Mouse (Mus musculus) heart, embryonic 11.5 days (tissue): ENCODE measurements around the gene Ror1. TPM values are rescaled to one million over a fixed set of nuclear protein-coding genes. Genes with fewer than 3 reads are reported as not detected.

Experiments used
- ATAC-seq: fragments of 200-750 bp; cut with Nextera tagmentation; replicated peaks from 2 replicates; pipeline ENCODE4 v1.8.0; 2017; ENCODE audit warnings: moderate library complexity; ENCODE audit not compliant: insufficient number of reproducible peaks, low FRiP score, low TSS enrichment
- H3K27ac ChIP-seq: fragments of 300-500 bp; sonication (generic); 2 replicates; pipeline ENCODE4 v1.5.1; 2014; ENCODE audit warnings: mild to moderate bottlenecking, low read depth, low read length
- H3K27me3 ChIP-seq: fragments of 300-500 bp; sonication (generic); 2 replicates; pipeline ENCODE4 v1.6.1; 2014; ENCODE audit warnings: mild to moderate bottlenecking, low read length, mixed read lengths; ENCODE audit not compliant: control insufficient read depth, insufficient read depth
- H3K36me3 ChIP-seq: fragments of 300-500 bp; sonication (generic); 2 replicates; pipeline ENCODE4 v1.6.1; 2014; ENCODE audit warnings: mild to moderate bottlenecking, low read length, moderate library complexity, mixed read lengths; ENCODE audit not compliant: control insufficient read depth, insufficient read depth
- H3K4me1 ChIP-seq: fragments of 300-500 bp; sonication (generic); 2 replicates; pipeline ENCODE4 v1.6.1; 2014; ENCODE audit warnings: low read length; ENCODE audit not compliant: control insufficient read depth, insufficient read depth
- H3K4me2 ChIP-seq: fragments of 300-500 bp; sonication (generic); 2 replicates; pipeline ENCODE4 v1.6.1; 2014; ENCODE audit warnings: mild to moderate bottlenecking, moderate library complexity
- H3K4me3 ChIP-seq: fragments of 300-500 bp; sonication (generic); 2 replicates; pipeline ENCODE4 v1.5.1; 2014; ENCODE audit warnings: low read depth, low read length
- H3K9ac ChIP-seq: fragments of 300-500 bp; sonication (generic); 2 replicates; pipeline ENCODE4 v1.6.1; 2014; ENCODE audit warnings: mild to moderate bottlenecking, low read depth, low read length, moderate library complexity
- H3K9me3 ChIP-seq: fragments of 300-500 bp; sonication (generic); replicated peaks from 2 replicates; pipeline ENCODE4 v1.6.1; 2016; ENCODE audit warnings: low read length; ENCODE audit not compliant: control insufficient read depth
- WGBS: fragments of 180-500 bp; shearing (Covaris S2); extraction: QIAGEN DNeasy Blood & Tissue Kit; methylation state at CpG from one replicate; pipeline ENCODE4 v1.1.7; 2014; ENCODE audit not compliant: insufficient replicate concordance; 5-methylcytosine and 5-hydroxymethylcytosine counted together
- polyA plus RNA-seq: library from polyadenylated mRNA; unstranded; fragments of >200 nt; fragmentation: Nextera tagmentation; extraction: Ambion mirVana; gene quantifications from 2 replicates; pipeline ENCODE4 v1.2.1, GENCODE M21; 2014

Ror1 gene
- polyA plus RNA-seq, 1 experiment from 2014 or later: 7.3 TPM

DNA sequence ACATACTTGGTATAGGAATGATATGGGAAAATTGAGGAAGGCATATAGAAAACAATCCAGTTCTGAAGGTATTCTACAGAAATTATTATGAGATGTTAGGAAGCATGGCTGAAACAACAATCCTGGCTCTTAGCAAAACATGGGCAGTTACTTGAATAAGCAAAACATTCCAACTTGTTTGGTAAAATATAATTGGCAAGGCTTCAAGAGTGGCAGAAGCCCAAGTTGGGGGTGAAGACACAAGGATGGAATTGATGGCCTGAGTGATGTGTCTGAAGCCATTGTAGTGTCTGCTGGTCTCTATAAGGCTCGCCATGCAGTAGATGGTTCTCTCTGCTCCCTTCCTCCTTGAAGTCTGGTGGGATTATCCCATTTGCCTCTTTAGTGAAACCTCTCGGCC, 35.9 kb downstream of the Ror1 start:
- H3K4me1 ChIP-seq: no peaks in the 10 kb centered on the region; the same call in none of the 2 replicates
- no peak for ATAC-seq
- H3K9me3 ChIP-seq: no peaks in the 10 kb centered on the region
- H3K4me3 ChIP-seq: no peak overlapping the region
- H3K4me2 ChIP-seq: no peak overlapping the region
- H3K27ac ChIP-seq: no peak overlapping the region
- WGBS: 81% methylated on average over 2 of the region's 2 CpGs
- H3K27me3 ChIP-seq: no peaks in the 10 kb centered on the region
- no peak overlapping the region for H3K9ac ChIP-seq
- no peaks in the 10 kb centered on the region for H3K36me3 ChIP-seq

DNA sequence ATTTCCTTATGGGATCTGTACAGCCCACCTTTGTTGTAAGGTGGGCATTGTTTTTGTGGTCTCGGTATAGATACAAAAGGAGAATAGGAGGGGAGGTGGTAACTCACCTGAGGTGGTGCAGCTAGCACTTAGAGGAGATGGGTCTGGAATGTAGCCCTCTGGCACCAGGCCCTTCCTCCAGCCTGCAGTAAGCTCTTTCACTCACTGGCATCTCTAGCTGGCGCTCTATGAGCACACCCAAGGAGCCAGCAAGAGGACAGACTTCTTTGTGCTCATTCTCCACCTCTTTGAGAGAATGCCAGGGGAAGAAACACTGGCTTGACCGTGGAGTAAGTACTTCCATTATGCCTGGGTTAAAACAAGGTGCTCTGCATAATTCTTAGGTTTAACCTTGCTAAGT, 36.7 kb downstream of the Ror1 start:
- no peak overlapping the region for H3K9ac ChIP-seq
- 81% methylated on average over 3 of the region's 3 CpGs for WGBS
- no peaks in the 10 kb centered on the region; the same call in none of the 2 replicates for H3K4me1 ChIP-seq
- H3K36me3 ChIP-seq: no peaks in the 10 kb centered on the region
- no peaks in the 10 kb centered on the region for H3K9me3 ChIP-seq
- no peak overlapping the region for H3K4me3 ChIP-seq
- H3K27me3 ChIP-seq: no peaks in the 10 kb centered on the region
- ATAC-seq: no peak
- H3K4me2 ChIP-seq: no peak overlapping the region
- no peak overlapping the region for H3K27ac ChIP-seq

DNA sequence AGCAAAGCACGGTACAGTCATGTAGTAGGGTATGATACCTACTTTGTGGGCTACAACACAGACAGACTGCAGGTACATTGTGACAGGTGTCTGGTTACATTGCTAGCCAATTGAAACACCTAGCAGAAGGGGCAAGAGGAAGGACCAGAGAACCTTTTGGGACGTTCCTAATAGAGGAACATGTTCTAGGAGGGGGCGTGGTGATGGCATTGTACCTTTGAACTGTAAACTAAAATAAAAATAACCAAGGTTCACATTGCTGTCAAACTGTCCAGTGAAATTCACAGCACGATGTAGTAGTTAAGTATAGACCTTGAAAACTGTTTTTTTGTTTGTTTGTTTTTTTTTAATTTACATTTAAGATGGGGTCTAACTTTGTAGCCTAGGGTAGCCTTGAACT, 40.5 kb downstream of the Ror1 start:
- 73% methylated on average over 4 of the region's 4 CpGs for WGBS
- Histone ChIP-seq H3K9me3 (no peaks in the 10 kb centered on the region), H3K27ac (no peak overlapping the region), H3K27me3 (no peaks in the 10 kb centered on the region), H3K4me2 (no peak overlapping the region), H3K9ac (no peak overlapping the region), H3K4me3 (no peak overlapping the region), H3K4me1 (no peaks in the 10 kb centered on the region; the same call in 1 of the 2 replicates), H3K36me3 (no peaks in the 10 kb centered on the region)
- no peak for ATAC-seq

DNA sequence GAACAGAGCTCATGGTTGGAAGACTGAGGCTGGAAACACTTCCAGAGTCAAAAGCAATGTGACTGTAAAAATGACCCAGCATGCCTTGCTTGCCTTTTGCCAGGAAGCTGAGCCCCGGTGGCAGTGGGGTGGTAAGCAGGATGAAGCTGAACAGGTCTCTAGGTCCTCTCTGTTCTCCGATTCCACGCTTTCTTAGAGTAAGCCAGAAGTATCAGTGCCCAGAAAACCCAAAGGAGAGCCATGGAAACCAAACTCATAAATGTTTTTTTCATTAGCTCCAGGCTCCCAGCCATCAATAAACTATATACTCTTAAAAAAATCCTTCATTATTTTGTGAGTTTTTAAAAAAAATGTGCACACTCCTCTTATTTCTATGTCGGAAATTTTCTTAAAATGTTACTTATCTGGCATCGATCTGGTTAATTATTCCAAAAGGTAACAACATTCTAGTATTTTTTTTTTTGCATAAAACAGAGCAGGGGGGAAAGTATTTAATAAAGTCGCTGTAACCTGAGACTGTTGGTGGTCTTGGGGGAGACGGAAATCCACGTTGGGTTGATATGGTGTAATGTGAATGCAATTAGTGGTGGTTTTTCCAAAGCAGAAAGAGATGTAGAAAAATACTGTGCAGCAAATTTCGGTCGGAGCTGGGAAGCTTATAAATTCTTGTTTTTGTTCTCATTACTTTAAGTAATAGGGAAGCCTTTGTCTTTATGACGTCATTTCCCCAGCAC, 41.7 kb downstream of the Ror1 start:
- no peak overlapping the region for H3K4me2 ChIP-seq
- H3K4me3 ChIP-seq: no peak overlapping the region
- H3K27ac ChIP-seq: no peak overlapping the region
- no peaks in the 10 kb centered on the region for H3K9me3 ChIP-seq
- H3K9ac ChIP-seq: no peak overlapping the region
- 86% methylated on average over 11 of the region's 11 CpGs for WGBS
- H3K4me1 ChIP-seq: peaks cover 6% of the 10 kb centered on the region; the same call in 1 of the 2 replicates
- H3K36me3 ChIP-seq: no peaks in the 10 kb centered on the region
- no peaks in the 10 kb centered on the region for H3K27me3 ChIP-seq
- no peak for ATAC-seq

DNA sequence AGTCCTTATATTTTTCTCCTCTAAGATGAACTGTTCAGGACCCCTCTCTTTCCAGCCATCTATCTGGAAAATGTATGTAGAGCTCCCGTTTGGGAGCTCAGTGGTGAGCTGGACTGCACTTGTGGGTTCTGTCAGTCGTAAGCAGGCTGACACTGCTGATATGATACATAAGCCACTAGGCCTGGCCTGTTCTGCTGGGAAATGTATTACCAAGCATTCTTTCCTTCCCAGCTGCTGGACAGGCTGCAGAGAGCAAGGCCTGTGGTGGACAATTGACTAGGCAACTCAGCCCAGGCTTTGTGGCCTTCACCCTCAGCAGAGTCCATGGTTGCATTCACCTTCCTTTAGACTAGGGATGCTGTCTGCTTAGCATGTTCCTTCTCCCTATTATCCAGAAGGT, 46.0 kb downstream of the Ror1 start:
- Histone ChIP-seq H3K4me3 (no peak overlapping the region), H3K27ac (no peak overlapping the region), H3K4me1 (0 out of 2 replicates have a peak, but pooled peaks cover 6% of the 10 kb centered on the region), H3K27me3 (no peaks in the 10 kb centered on the region), H3K4me2 (no peak overlapping the region), H3K36me3 (no peaks in the 10 kb centered on the region), H3K9ac (no peak overlapping the region), H3K9me3 (no peaks in the 10 kb centered on the region)
- no peak; the same call in 1 of the 2 replicates for ATAC-seq
- WGBS: 11% methylated on average over 2 of the region's 2 CpGs

DNA sequence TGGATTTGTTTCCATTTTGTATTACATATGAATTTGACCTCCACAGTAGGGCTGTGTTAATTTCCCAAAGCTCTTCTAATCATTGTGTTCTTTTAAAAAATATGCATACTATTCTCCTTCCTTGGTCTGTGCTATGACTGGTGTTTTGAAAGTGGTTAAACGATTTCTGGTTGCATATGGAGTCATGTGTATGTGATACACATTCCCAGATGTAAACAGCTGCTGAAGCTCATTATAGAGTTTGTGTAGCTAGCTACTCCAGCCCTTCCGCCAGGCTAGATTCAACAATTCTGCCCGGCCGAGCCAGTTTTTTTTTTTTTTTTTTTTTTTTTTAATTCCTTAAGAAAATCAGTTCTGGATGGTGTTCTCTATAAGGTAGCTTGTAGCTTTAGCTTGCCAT, 49.2 kb downstream of the Ror1 start:
- H3K27me3 ChIP-seq: no peaks in the 10 kb centered on the region
- no peak overlapping the region for H3K4me2 ChIP-seq
- 88% methylated on average over 4 of the region's 4 CpGs for WGBS
- no peaks in the 10 kb centered on the region for H3K36me3 ChIP-seq
- H3K4me3 ChIP-seq: no peak overlapping the region
- no peak overlapping the region for H3K9ac ChIP-seq
- ATAC-seq: no peak
- H3K27ac ChIP-seq: no peak overlapping the region
- H3K4me1 ChIP-seq: 0 out of 2 replicates have a peak, but pooled peaks cover 6% of the 10 kb centered on the region
- H3K9me3 ChIP-seq: no peaks in the 10 kb centered on the region

DNA sequence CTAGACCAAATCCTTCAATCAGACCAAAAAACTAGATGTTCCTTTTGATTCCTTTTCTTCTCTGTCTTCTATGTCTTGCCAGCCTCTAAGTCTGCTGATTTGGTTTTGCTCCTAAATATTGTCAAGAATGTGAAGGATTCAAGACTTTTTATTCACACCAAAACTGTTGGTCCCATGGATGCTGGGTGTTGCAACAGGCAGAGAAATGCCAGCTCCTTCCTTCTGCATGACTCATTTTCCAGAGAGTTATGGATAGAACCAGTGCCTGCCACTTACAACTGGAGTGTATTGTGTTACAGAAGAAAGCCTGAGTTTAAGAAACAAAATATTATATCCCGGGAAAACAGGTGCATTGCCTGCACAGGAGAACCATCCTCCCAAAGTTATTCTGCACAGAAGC, 55.2 kb downstream of the Ror1 start:
- Histone ChIP-seq H3K9ac (no peak overlapping the region), H3K27ac (no peak overlapping the region), H3K27me3 (no peaks in the 10 kb centered on the region), H3K36me3 (no peaks in the 10 kb centered on the region), H3K9me3 (no peaks in the 10 kb centered on the region), H3K4me2 (no peak overlapping the region), H3K4me1 (no peaks in the 10 kb centered on the region), H3K4me3 (no peak overlapping the region)
- WGBS: 74% methylated on average over 1 of the region's 1 CpGs
- no peak for ATAC-seq

DNA sequence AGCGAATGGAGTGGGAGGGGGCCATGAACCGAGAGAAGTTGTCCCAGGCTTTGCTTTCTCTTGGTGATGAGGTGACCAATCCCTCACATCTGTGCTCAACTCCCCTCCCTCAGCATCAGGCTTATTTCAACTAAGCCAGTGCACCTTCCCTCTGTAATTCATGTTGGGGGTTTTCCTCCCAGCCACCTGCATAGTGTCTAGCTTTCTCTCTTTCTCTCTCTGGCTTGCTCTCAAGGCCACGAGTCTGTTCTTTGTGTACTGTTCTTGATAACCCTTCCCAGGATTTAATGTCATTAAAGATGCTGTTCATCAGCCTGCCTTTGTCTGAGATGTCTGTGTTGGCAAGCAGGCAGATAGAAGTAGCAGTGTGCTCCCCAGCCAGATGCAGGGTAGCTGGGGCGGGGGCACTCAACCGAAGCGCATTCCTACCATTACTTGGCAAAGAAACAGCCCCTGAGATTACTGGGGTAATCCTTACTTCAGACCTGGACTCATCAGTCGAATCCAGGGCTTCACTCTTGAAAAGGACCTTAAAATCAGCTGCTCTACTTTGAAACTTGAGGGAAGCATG, 59.1 kb downstream of the Ror1 start:
- no peak overlapping the region for H3K27ac ChIP-seq
- H3K4me1 ChIP-seq: no peaks in the 10 kb centered on the region
- H3K4me2 ChIP-seq: no peak overlapping the region
- H3K27me3 ChIP-seq: no peaks in the 10 kb centered on the region
- ATAC-seq: no peak
- WGBS: 67% methylated on average over 7 of the region's 7 CpGs
- H3K9ac ChIP-seq: no peak overlapping the region
- no peak overlapping the region for H3K4me3 ChIP-seq
- H3K9me3 ChIP-seq: no peaks in the 10 kb centered on the region
- no peaks in the 10 kb centered on the region for H3K36me3 ChIP-seq

DNA sequence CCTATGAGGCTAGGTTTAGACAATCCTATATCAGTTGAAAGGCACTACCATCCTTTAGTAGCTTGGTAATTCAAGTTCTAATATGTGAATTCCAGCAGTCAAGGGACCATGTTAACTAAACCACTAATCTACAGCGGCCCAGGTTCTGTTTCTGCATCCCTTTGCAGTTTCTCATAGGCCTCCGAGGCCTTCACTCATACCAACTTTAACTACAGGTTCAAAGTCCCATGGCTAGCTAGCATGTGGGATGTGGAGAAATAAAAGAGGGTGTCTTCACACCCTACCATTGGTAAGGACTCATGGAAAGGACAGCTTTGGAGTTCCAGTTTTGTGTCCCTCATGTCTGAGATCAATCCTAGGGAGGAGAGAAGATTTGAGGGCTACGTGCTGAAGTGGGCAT, 60.1 kb downstream of the Ror1 start:
- 89% methylated on average over 3 of the region's 3 CpGs for WGBS
- H3K27ac ChIP-seq: no peak overlapping the region

More for the DNA sequence above, 60.1 kb downstream of the Ror1 start:
- Histone ChIP-seq H3K4me2 (no peak overlapping the region), H3K9ac (no peak overlapping the region), H3K9me3 (no peaks in the 10 kb centered on the region), H3K27me3 (no peaks in the 10 kb centered on the region), H3K4me1 (no peaks in the 10 kb centered on the region), H3K4me3 (no peak overlapping the region), H3K36me3 (no peaks in the 10 kb centered on the region)
- no peak for ATAC-seq
